Mouse (Mus musculus) lung, postnatal 0 days (tissue): ENCODE results near the gene Ankrd6. TPM values are rescaled to one million over a fixed set of nuclear protein-coding genes. Genes with fewer than 3 reads are reported as not detected.

Experiments used
- ATAC-seq: fragments of 200-750 bp; cut with Nextera tagmentation; 2 replicates; pipeline ENCODE4 v1.8.0; 2017; ENCODE audit warnings: moderate library complexity
- DNase-seq: peaks from one replicate; pipeline ENCODE4 v3.0.0-alpha.2; 2016; ENCODE audit warnings: low spot score
- H3K27ac ChIP-seq: fragments of 300-500 bp; sonication (generic); 2 replicates; pipeline ENCODE4 v1.5.1; 2014; ENCODE audit warnings: antibody characterized with exemption, mild to moderate bottlenecking, low read length, mixed read lengths
- H3K27me3 ChIP-seq: fragments of 300-500 bp; sonication (generic); replicated peaks from 2 replicates; pipeline ENCODE4 v1.6.1; 2014; ENCODE audit warnings: low read length, mixed read lengths; ENCODE audit not compliant: insufficient read depth
- H3K36me3 ChIP-seq: fragments of 300-500 bp; sonication (generic); 2 replicates; pipeline ENCODE4 v1.6.1; 2014; ENCODE audit warnings: low read length, mixed read lengths; ENCODE audit not compliant: insufficient read depth
- H3K4me1 ChIP-seq: fragments of 300-500 bp; sonication (generic); 2 replicates; pipeline ENCODE4 v1.6.1; 2014; ENCODE audit warnings: antibody characterized with exemption, low read depth, low read length, mixed read lengths; ENCODE audit not compliant: insufficient read depth
- H3K4me2 ChIP-seq: fragments of 300-500 bp; sonication (generic); replicated peaks from 2 replicates; pipeline ENCODE4 v1.6.1; 2014; ENCODE audit warnings: low read depth, mild to moderate bottlenecking, low read length, moderate library complexity, mixed read lengths
- H3K4me3 ChIP-seq: fragments of 300-500 bp; sonication (generic); 2 replicates; pipeline ENCODE4 v1.5.1; 2014; ENCODE audit warnings: low read depth, low read length
- H3K9ac ChIP-seq: fragments of 300-500 bp; sonication (generic); replicated peaks from 2 replicates; pipeline ENCODE4 v1.6.1; 2014; ENCODE audit warnings: low read depth, mild to moderate bottlenecking
- H3K9me3 ChIP-seq: fragments of 300-500 bp; sonication (generic); 2 replicates; pipeline ENCODE4 v1.6.1; 2016; ENCODE audit warnings: low read length, mixed read lengths
- CTCF ChIP-seq: IDR thresholded peaks from 2 replicates; pipeline ENCODE4 v1.5.1; 2016; ENCODE audit warnings: antibody characterized with exemption, mild to moderate bottlenecking
- EP300 ChIP-seq: IDR thresholded peaks from 2 replicates; pipeline ENCODE4 v1.6.1; 2016; ENCODE audit warnings: antibody characterized with exemption, mild to moderate bottlenecking, control low read depth
- WGBS: fragments of 180-500 bp; shearing (Covaris S2); extraction: QIAGEN DNeasy Blood & Tissue Kit; methylation state at CpG from one replicate; pipeline ENCODE4 v1.1.7; 2014; 5-methylcytosine and 5-hydroxymethylcytosine counted together
- polyA plus RNA-seq: library from polyadenylated mRNA; unstranded; fragments of >200 nt; fragmentation: Nextera tagmentation; extraction: Ambion mirVana; gene quantifications from 2 replicates; pipeline ENCODE4 v1.2.1, GENCODE M21; 2015

Ankrd6 gene
- polyA plus RNA-seq, 1 experiment from 2014 or later: 1.2 TPM

GRCm38 (mm10) chr4:32829316-32829715, 121.3 kb downstream of the Ankrd6 start:
- no peak overlapping the region for H3K27ac ChIP-seq

GRCm38 (mm10) chr4:32828385-32829077, 122.1 kb downstream of the Ankrd6 start:
- TF ChIP-seq EP300: no peak
- no peak for TF ChIP-seq CTCF
- H3K9me3 ChIP-seq: no peaks in the 10 kb centered on the region
- no peak overlapping the region for H3K27ac ChIP-seq
- WGBS: 79% methylated on average over 10 of the region's 10 CpGs
- H3K4me2 ChIP-seq: no peak overlapping the region
- no peaks in the 10 kb centered on the region for H3K4me1 ChIP-seq
- no peak overlapping the region for H3K4me3 ChIP-seq
- no peaks in the 10 kb centered on the region for H3K36me3 ChIP-seq
- ATAC-seq: no peak
- no peak overlapping the region for H3K9ac ChIP-seq
- no peaks in the 10 kb centered on the region for H3K27me3 ChIP-seq
- DNase-seq: no peak

More at GRCm38 (mm10) chr4:32829316-32829715, 121.3 kb downstream of the Ankrd6 start:
- TF ChIP-seq EP300: no peak
- TF ChIP-seq CTCF: no peak
- WGBS: 40% methylated on average over 10 of the region's 10 CpGs
- ATAC-seq (no peak), DNase-seq (no peak)
- H3K4me2 ChIP-seq: no peak overlapping the region
- no peaks in the 10 kb centered on the region for H3K4me1 ChIP-seq
- no peaks in the 10 kb centered on the region for H3K36me3 ChIP-seq
- no peak overlapping the region for H3K9ac ChIP-seq
- no peaks in the 10 kb centered on the region for H3K9me3 ChIP-seq
- H3K4me3 ChIP-seq: no peak overlapping the region
- H3K27me3 ChIP-seq: no peaks in the 10 kb centered on the region

- no peak for TF ChIP-seq CTCF
- TF ChIP-seq EP300: no peak
- no peaks in the 10 kb centered on the region for H3K27me3 ChIP-seq
- H3K4me3 ChIP-seq: no peak overlapping the region
- ATAC-seq (no peak), DNase-seq (no peak)
- no peaks in the 10 kb centered on the region for H3K9me3 ChIP-seq
- no peak overlapping the region for H3K27ac ChIP-seq
- H3K36me3 ChIP-seq: no peaks in the 10 kb centered on the region
- no peak overlapping the region for H3K4me2 ChIP-seq
- no peaks in the 10 kb centered on the region for H3K4me1 ChIP-seq
- WGBS: 60% methylated on average over 7 of the region's 7 CpGs
- no peak overlapping the region for H3K9ac ChIP-seq
These were observed 123.7 kb downstream of the Ankrd6 start for GRCm38 (mm10) chr4:32826925-32827324.

GRCm38 (mm10) chr4:32824254-32824653, 126.4 kb downstream of the Ankrd6 start:
- 57% methylated on average over 8 of the region's 8 CpGs for WGBS
- Histone ChIP-seq H3K9me3 (no peaks in the 10 kb centered on the region), H3K36me3 (no peaks in the 10 kb centered on the region), H3K4me1 (no peaks in the 10 kb centered on the region), H3K9ac (no peak overlapping the region), H3K27ac (no peak overlapping the region), H3K4me2 (no peak overlapping the region), H3K4me3 (no peak overlapping the region), H3K27me3 (no peaks in the 10 kb centered on the region)
- ATAC-seq (no peak), DNase-seq (no peak)
- TF ChIP-seq CTCF (no peak), EP300 (no peak)

GRCm38 (mm10) chr4:32820676-32821075, 130.0 kb downstream of the Ankrd6 start:
- no peak for DNase-seq
- no peak overlapping the region for H3K27ac ChIP-seq
- no peak for ATAC-seq
- H3K9me3 ChIP-seq: no peaks in the 10 kb centered on the region
- H3K4me2 ChIP-seq: no peak overlapping the region
- H3K27me3 ChIP-seq: no peaks in the 10 kb centered on the region
- no peak overlapping the region for H3K4me3 ChIP-seq
- no peak overlapping the region for H3K9ac ChIP-seq
- no peaks in the 10 kb centered on the region for H3K36me3 ChIP-seq
- 91% methylated on average over 3 of the region's 3 CpGs for WGBS
- no peaks in the 10 kb centered on the region for H3K4me1 ChIP-seq
- TF ChIP-seq CTCF: no peak

- no peak for ATAC-seq
- 84% methylated on average over 5 of the region's 5 CpGs for WGBS
These were observed 133.2 kb downstream of the Ankrd6 start for GRCm38 (mm10) chr4:32817478-32817877.

More at GRCm38 (mm10) chr4:32817478-32817877, 133.2 kb downstream of the Ankrd6 start:
- no peak overlapping the region for H3K27ac ChIP-seq
- DNase-seq: no peak
- no peaks in the 10 kb centered on the region for H3K36me3 ChIP-seq
- no peak for TF ChIP-seq EP300
- no peak for TF ChIP-seq CTCF
- no peaks in the 10 kb centered on the region for H3K4me1 ChIP-seq
- H3K9me3 ChIP-seq: no peaks in the 10 kb centered on the region
- H3K4me3 ChIP-seq: no peak overlapping the region
- H3K4me2 ChIP-seq: no peak overlapping the region
- no peaks in the 10 kb centered on the region for H3K27me3 ChIP-seq
- no peak overlapping the region for H3K9ac ChIP-seq
